Mouse (Mus musculus) urinary bladder, postnatal 14 days (tissue): ENCODE measurements around the gene Zfp180.
"Not testable (repeated sequence)": the region's sequence is repeated elsewhere in the genome, so short reads cannot be mapped to it uniquely, and the experiment has no call there.

Experiments used
- DNase-seq: peaks from one replicate; pipeline ENCODE4 v3.0.0; 2021; ENCODE audit warnings: low spot score

Zfp180 gene

GRCm38 (mm10) chr7:24081634-24082431 lies at the start of gene Zfp180:
TSS of gene Zfp180 (plus strand) at chr7:24081924.
- DNase-seq, result peak; percentile 95

- no peak for DNase-seq
These were observed 28.9 kb upstream of the Zfp180 start, which contains the start of gene Vmn1r183 for GRCm38 (mm10) chr7:24052660-24053304. TSS of gene Vmn1r183 (plus strand) at chr7:24053254.

- DNase-seq, result not testable (repeated sequence)
These were observed 7.3 kb upstream of the Zfp180 start for GRCm38 (mm10) chr7:24074424-24074823.

- DNase-seq, result no peak
These were observed 922 bp downstream of the Zfp180 start for GRCm38 (mm10) chr7:24082457-24083235.

GRCm38 (mm10) chr7:24086871-24087270 lies 5.1 kb downstream of the Zfp180 start:
- no peak for DNase-seq

GRCm38 (mm10) chr7:24087485-24088125 lies 5.9 kb downstream of the Zfp180 start:
- no peak for DNase-seq

GRCm38 (mm10) chr7:24104403-24104802 lies 22.7 kb downstream of the Zfp180 start:
- no peak for DNase-seq

- DNase-seq, result no peak
These were observed 23.5 kb downstream of the Zfp180 start for GRCm38 (mm10) chr7:24105144-24105703.

- no peak for DNase-seq
These were observed 29.1 kb downstream of the Zfp180 start for GRCm38 (mm10) chr7:24110839-24111238.

- no peak for DNase-seq
These were observed 30.0 kb downstream of the Zfp180 start for GRCm38 (mm10) chr7:24111772-24112155.

GRCm38 (mm10) chr7:24112156-24112856 lies 30.6 kb downstream of the Zfp180 start, which contains the start of gene Zfp112:
TSS of gene Zfp112 (plus strand) at chr7:24112314.
- peak; percentile 79 for DNase-seq

- DNase-seq, result peak; percentile 71
These were observed 31.3 kb downstream of the Zfp180 start for GRCm38 (mm10) chr7:24113001-24113400.

GRCm38 (mm10) chr7:24116655-24117054 lies 34.9 kb downstream of the Zfp180 start:
- no peak for DNase-seq

GRCm38 (mm10) chr7:24133425-24133995 lies 51.8 kb downstream of the Zfp180 start:
- no peak for DNase-seq

- DNase-seq, result peak; percentile 85
These were observed 52.5 kb downstream of the Zfp180 start, which contains the start of gene Zfp235 for GRCm38 (mm10) chr7:24133996-24134828. TSS of gene Zfp235 (plus strand) at chr7:24134169.

- DNase-seq, result no peak
These were observed 60.8 kb downstream of the Zfp180 start for GRCm38 (mm10) chr7:24142566-24142965.

- DNase-seq, result no peak
These were observed 71.5 kb downstream of the Zfp180 start for GRCm38 (mm10) chr7:24153272-24153671.
